Mouse (Mus musculus) embryonic facial prominence, embryonic 15.5 days (tissue): Measurements from ENCODE around the gene Smad3. TPM values are rescaled to one million over a fixed set of nuclear protein-coding genes. Genes with fewer than 3 reads are reported as not detected.

Experiments used
- ATAC-seq: fragments of 200-750 bp; cut with Nextera tagmentation; 2 replicates; pipeline ENCODE4 v1.8.0; 2017; ENCODE audit warnings: low read depth, moderate TSS enrichment; ENCODE audit not compliant: insufficient number of reproducible peaks, low FRiP score, low TSS enrichment
- H3K27ac ChIP-seq: fragments of 300-500 bp; sonication (generic); replicated peaks from 2 replicates; pipeline ENCODE4 v1.5.1; 2015; ENCODE audit warnings: mild to moderate bottlenecking, inconsistent platforms
- H3K27me3 ChIP-seq: fragments of 300-500 bp; sonication (generic); 2 replicates; pipeline ENCODE4 v1.6.1; 2015; ENCODE audit warnings: inconsistent platforms
- H3K36me3 ChIP-seq: fragments of 300-500 bp; sonication (generic); 2 replicates; pipeline ENCODE4 v1.6.1; 2015; ENCODE audit warnings: mild to moderate bottlenecking, inconsistent platforms
- H3K4me1 ChIP-seq: fragments of 300-500 bp; sonication (generic); 2 replicates; pipeline ENCODE4 v1.6.1; 2015; ENCODE audit warnings: inconsistent platforms
- H3K4me2 ChIP-seq: fragments of 300-500 bp; sonication (generic); replicated peaks from 2 replicates; pipeline ENCODE4 v1.6.1; 2015; ENCODE audit warnings: mild to moderate bottlenecking, inconsistent platforms
- H3K4me3 ChIP-seq: fragments of 300-500 bp; sonication (generic); replicated peaks from 2 replicates; pipeline ENCODE4 v1.5.1; 2015; ENCODE audit warnings: mild to moderate bottlenecking, inconsistent platforms
- H3K9ac ChIP-seq: fragments of 300-500 bp; sonication (generic); 2 replicates; pipeline ENCODE4 v1.6.1; 2015; ENCODE audit warnings: inconsistent platforms
- H3K9me3 ChIP-seq: fragments of 300-500 bp; sonication (generic); replicated peaks from 2 replicates; pipeline ENCODE4 v1.6.1; 2016; ENCODE audit warnings: inconsistent platforms
- WGBS: fragments of 180-500 bp; shearing (Covaris S2); methylation state at CpG from one replicate; pipeline ENCODE4 v1.1.7; 2015; 5-methylcytosine and 5-hydroxymethylcytosine counted together
- polyA plus RNA-seq: library from polyadenylated mRNA; unstranded; fragments of >200 nt; fragmentation: Nextera tagmentation; extraction: Ambion mirVana; gene quantifications from 2 replicates; pipeline ENCODE4 v1.2.1, GENCODE M21; 2015

The Smad3 gene
- polyA plus RNA-seq, 1 experiment from 2014 or later: 25.4 TPM

DNA sequence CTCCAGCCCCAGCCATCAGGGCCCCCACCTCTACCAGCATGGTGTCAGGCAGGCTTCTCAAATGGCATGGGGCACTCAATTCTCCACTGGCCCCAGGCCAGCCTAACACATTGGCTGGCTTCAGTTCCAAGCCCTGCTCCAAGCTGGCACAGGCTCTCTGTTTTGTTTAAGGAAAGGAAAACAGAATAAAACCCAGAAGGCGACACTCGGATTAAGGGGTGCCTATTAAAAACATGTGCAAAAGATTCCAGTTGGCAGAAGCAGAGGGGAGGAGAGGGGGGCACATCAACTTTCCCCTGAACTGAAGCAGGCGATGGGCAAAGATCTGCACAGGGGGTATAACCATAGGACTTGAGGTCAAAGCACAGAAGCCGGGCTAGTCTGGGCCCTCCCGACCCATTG, 98.8 kb downstream of the Smad3 start:
- Histone ChIP-seq H3K9me3 (no peaks in the 10 kb centered on the region), H3K4me3 (no peak overlapping the region), H3K4me1 (peaks cover 66% of the 10 kb centered on the region), H3K27me3 (no peaks in the 10 kb centered on the region), H3K9ac (no peak overlapping the region), H3K36me3 (peaks cover 43% of the 10 kb centered on the region), H3K27ac (peak overlapping the region; percentile 58), H3K4me2 (no peak overlapping the region)
- 26% methylated on average over 5 of the region's 5 CpGs for WGBS
- ATAC-seq: peak; percentile 53; the same call in 1 of the 2 replicates

DNA sequence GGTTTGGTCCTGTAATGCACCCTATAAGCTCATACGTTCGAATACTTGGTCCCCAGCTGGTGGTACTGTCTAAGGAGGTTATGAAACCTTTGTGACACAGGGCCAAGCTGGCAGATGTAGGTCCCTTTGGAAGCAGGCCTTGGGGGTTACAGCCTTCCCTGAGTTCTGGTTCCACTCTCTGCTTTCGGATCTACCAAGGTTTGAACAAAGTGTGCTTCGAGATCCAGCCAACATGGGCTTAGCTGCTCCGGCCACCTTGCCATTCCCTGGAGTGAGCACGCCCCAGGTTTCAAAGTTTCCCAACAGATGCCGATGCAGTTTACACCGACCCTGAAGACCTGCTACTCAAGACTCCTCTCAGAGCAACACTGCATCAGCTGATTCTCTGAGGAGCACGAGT, 99.4 kb downstream of the Smad3 start:
- peak overlapping the region; percentile 58 for H3K27ac ChIP-seq
- H3K4me2 ChIP-seq: no peak overlapping the region
- ATAC-seq: no peak
- 69% methylated on average over 9 of the region's 9 CpGs for WGBS
- no peak overlapping the region for H3K9ac ChIP-seq
- no peaks in the 10 kb centered on the region for H3K9me3 ChIP-seq
- H3K4me1 ChIP-seq: peaks cover 66% of the 10 kb centered on the region
- H3K4me3 ChIP-seq: no peak overlapping the region
- peaks cover 40% of the 10 kb centered on the region for H3K36me3 ChIP-seq
- H3K27me3 ChIP-seq: no peaks in the 10 kb centered on the region

DNA sequence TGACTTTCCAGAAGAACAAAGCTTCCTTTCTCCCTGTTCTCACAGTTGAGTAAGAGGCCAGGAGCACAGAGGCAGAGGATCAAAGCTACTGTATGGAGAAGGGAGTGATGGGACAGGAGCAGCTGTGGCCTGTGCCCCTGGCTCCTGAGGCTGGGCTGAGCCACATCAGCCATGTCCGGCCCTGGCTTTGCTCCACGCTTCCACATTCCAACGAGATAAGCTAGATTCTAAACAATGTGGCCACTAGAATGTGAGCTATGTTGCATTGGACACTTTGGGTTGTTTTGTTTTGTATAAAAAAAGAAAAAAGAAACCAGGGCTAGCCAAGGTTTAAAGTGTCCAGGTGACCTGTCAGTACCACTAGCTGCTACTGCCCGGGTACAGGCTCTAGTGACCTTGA, 100.6 kb downstream of the Smad3 start:
- H3K36me3 ChIP-seq: peaks cover 40% of the 10 kb centered on the region
- H3K9ac ChIP-seq: no peak overlapping the region
- no peak overlapping the region for H3K4me2 ChIP-seq
- no peaks in the 10 kb centered on the region for H3K27me3 ChIP-seq
- no peaks in the 10 kb centered on the region for H3K9me3 ChIP-seq
- 60% methylated on average over 4 of the region's 4 CpGs for WGBS
- no peak overlapping the region for H3K4me3 ChIP-seq
- ATAC-seq: no peak
- no peak overlapping the region for H3K27ac ChIP-seq
- H3K4me1 ChIP-seq: peaks cover 73% of the 10 kb centered on the region

DNA sequence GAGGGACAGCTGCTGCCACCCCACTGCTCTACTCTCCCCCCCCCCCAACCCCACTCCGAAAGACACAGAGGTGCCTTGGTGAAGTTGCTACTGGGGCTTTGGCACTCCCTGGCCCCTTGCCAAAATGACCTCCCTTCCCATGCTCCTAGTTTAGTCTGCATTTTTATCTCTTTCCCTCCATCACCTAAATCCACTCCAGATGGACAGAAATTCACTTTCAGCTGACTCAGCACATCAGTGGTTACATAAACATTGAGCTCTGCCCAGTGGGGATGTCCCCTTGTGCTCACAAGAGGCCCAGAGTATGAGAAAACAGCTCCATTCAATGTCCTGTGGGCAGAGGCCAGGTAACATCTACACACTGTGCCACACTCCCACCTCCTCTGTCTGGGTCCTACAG, 102.7 kb downstream of the Smad3 start:
- Histone ChIP-seq H3K9ac (no peak overlapping the region), H3K36me3 (peaks cover 32% of the 10 kb centered on the region), H3K4me2 (no peak overlapping the region), H3K27me3 (no peaks in the 10 kb centered on the region), H3K4me3 (no peak overlapping the region), H3K9me3 (no peaks in the 10 kb centered on the region), H3K27ac (0 out of 2 replicates have a peak overlapping the region, but pooled peaks have one; percentile 7), H3K4me1 (peaks cover 89% of the 10 kb centered on the region)
- no peak for ATAC-seq
- WGBS: 19% methylated on average over 1 of the region's 1 CpGs

DNA sequence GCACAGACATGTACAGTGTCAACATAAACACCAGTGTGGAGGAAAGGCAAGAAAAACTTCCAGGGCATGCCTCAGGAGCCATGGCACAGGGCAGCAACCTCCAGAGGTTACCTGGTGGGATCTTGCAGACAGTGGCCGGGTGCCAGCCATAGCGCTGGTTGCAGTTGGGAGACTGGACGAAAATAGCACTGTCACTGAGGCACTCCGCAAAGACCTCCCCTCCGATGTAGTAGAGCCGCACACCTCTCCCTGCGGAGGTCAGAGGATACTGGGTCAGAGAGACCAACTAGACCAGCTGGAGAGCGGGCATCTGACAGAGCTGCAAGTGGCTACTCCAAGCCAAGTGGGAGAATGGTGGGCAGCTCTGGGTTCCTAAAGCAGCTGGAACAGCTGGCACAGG, 103.2 kb downstream of the Smad3 start:
- Histone ChIP-seq H3K9ac (no peak overlapping the region), H3K27me3 (no peaks in the 10 kb centered on the region), H3K36me3 (peaks cover 38% of the 10 kb centered on the region), H3K4me1 (peaks cover 84% of the 10 kb centered on the region), H3K9me3 (no peaks in the 10 kb centered on the region), H3K4me2 (no peak overlapping the region), H3K4me3 (no peak overlapping the region), H3K27ac (peak overlapping the region; percentile 7; the same call in 1 of the 2 replicates)
- WGBS: 83% methylated on average over 8 of the region's 8 CpGs
- ATAC-seq: no peak

DNA sequence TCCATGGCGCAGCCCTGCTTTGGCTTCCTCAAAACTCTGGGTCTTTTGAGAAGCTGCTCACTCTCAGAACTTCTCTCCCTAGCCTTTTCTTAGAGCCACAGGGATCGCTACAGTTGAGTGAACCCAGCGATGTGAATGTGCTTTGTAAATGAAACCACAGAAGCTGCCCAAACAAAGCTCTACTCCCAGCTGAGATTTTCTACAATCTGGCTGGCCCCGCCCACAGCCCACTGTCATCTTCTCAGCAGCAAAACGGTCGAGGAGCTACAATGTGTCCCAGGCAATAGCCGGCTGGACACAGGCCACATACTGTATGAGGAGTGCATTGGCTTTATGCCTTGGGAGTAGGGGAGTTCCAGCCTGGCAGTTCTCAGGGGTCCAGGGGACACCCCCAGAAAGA, 104.1 kb downstream of the Smad3 start:
- H3K4me3 ChIP-seq: no peak overlapping the region
- H3K27ac ChIP-seq: peak overlapping the region; percentile 60; the same call in 1 of the 2 replicates
- H3K36me3 ChIP-seq: peaks cover 46% of the 10 kb centered on the region
- WGBS: 37% methylated on average over 7 of the region's 7 CpGs
- H3K9me3 ChIP-seq: no peaks in the 10 kb centered on the region
- no peak for ATAC-seq
- peaks cover 77% of the 10 kb centered on the region for H3K4me1 ChIP-seq
- H3K27me3 ChIP-seq: no peaks in the 10 kb centered on the region
- no peak overlapping the region for H3K9ac ChIP-seq
- no peak overlapping the region for H3K4me2 ChIP-seq

DNA sequence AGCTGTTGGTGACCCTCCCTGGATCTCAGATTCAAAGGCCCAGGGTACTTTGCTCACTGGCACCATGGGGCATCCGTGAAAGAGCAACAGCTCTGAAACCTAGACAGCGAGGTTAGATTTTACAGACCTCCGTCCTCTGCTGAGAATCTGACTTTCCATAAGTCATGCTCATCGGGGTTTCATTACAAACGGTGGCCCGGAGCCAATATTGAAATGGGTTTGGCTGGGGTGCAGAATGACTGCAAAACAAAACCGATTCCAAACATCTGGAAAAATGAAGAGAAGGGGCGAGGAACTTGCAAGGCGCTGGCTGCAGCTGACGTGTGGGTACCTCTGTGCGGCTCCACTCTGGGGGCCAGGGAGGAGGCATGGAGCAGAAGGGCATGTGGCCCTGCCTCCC, 106.2 kb downstream of the Smad3 start:
- WGBS: 26% methylated on average over 11 of the region's 11 CpGs
- H3K9ac ChIP-seq: no peak overlapping the region
- H3K36me3 ChIP-seq: peaks cover 53% of the 10 kb centered on the region

DNA sequence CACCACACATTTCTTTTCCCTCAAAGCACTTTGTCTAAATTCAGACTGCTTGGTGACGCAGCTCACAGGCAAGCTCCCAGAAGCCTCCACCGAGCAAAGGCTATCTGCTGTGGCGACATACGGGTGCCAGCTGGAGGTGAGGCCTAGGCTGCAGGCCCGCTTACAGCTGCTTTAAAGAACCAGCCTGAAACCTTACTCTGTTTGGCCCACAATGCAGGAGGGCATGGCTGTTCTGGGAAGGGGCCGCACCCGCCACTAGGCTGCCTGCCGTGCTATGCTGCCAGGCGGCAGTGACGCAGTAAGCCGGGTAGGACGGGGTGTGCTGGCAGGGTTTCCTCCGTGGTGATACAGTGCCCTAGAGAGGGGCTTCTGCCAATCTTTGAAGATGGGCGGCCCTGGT, 106.9 kb downstream of the Smad3 start:
- no peaks in the 10 kb centered on the region for H3K9me3 ChIP-seq
- H3K4me3 ChIP-seq: no peak overlapping the region
- peaks cover 82% of the 10 kb centered on the region for H3K4me1 ChIP-seq
- peak; percentile 40; the same call in 1 of the 2 replicates for ATAC-seq
- peak overlapping the region; percentile 92 for H3K27ac ChIP-seq
- H3K9ac ChIP-seq: no peak overlapping the region
- peaks cover 51% of the 10 kb centered on the region for H3K36me3 ChIP-seq
- 38% methylated on average over 14 of the region's 14 CpGs for WGBS
- H3K27me3 ChIP-seq: no peaks in the 10 kb centered on the region
- H3K4me2 ChIP-seq: no peak overlapping the region; the same call in 1 of the 2 replicates

More for the DNA sequence above, 106.2 kb downstream of the Smad3 start:
- Histone ChIP-seq H3K4me3 (no peak overlapping the region), H3K27me3 (no peaks in the 10 kb centered on the region), H3K27ac (peak overlapping the region; percentile 92), H3K9me3 (no peaks in the 10 kb centered on the region), H3K4me2 (no peak overlapping the region; the same call in 1 of the 2 replicates), H3K4me1 (peaks cover 87% of the 10 kb centered on the region)
- ATAC-seq: peak; percentile 24; the same call in 1 of the 2 replicates

DNA sequence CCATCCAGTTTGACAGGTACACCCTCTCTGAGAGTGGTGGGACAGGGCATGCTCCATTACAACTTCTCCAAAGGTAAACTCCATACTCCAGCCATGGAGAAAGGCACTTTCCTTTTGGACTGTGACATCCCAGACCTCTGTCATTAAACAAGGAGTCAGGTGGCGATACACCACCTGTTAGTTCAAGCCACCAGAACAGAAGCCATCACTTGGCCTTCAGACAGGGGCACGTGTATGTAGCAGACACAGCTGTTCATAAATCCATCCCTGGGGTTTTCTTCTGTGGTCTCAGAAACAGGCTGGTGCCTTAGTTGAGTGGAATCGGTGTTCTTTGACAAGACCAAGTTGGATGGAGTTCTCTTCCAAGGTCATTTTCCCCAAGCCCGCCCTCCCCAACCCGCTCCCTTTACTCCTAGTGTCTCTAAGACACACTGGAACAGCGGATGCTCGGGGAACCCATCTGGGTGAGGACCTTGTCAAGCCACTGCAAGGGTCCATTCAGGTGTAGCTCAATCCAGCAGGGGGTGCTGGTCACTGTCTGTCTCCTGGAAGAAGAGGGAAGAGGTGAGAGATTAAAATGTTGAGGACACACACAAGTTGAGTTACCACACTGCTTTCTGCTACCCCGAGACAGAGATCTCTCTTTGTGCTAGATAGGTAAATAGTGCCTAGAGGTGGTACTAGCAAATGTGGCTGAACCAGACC, 107.8 kb downstream of the Smad3 start:
- peaks cover 58% of the 10 kb centered on the region for H3K36me3 ChIP-seq
- H3K27ac ChIP-seq: peak overlapping the region; percentile 92; the same call in 1 of the 2 replicates
- H3K9me3 ChIP-seq: no peaks in the 10 kb centered on the region
- peaks cover 73% of the 10 kb centered on the region for H3K4me1 ChIP-seq
- no peak overlapping the region for H3K4me2 ChIP-seq
- no peak overlapping the region for H3K9ac ChIP-seq
- H3K27me3 ChIP-seq: no peaks in the 10 kb centered on the region
- ATAC-seq: no peak
- WGBS: 76% methylated on average over 8 of the region's 8 CpGs
- no peak overlapping the region for H3K4me3 ChIP-seq

GRCm38 (mm10) chr9:63648520-63648918, 109.3 kb downstream of the Smad3 start:
- Histone ChIP-seq H3K36me3 (peaks cover 59% of the 10 kb centered on the region), H3K9ac (no peak overlapping the region), H3K27ac (peak overlapping the region; percentile 76; the same call in 1 of the 2 replicates), H3K27me3 (no peaks in the 10 kb centered on the region), H3K4me2 (no peak overlapping the region), H3K9me3 (no peaks in the 10 kb centered on the region), H3K4me3 (no peak overlapping the region), H3K4me1 (peaks cover 58% of the 10 kb centered on the region)
- WGBS: 87% methylated on average over 9 of the region's 9 CpGs
- no peak for ATAC-seq

DNA sequence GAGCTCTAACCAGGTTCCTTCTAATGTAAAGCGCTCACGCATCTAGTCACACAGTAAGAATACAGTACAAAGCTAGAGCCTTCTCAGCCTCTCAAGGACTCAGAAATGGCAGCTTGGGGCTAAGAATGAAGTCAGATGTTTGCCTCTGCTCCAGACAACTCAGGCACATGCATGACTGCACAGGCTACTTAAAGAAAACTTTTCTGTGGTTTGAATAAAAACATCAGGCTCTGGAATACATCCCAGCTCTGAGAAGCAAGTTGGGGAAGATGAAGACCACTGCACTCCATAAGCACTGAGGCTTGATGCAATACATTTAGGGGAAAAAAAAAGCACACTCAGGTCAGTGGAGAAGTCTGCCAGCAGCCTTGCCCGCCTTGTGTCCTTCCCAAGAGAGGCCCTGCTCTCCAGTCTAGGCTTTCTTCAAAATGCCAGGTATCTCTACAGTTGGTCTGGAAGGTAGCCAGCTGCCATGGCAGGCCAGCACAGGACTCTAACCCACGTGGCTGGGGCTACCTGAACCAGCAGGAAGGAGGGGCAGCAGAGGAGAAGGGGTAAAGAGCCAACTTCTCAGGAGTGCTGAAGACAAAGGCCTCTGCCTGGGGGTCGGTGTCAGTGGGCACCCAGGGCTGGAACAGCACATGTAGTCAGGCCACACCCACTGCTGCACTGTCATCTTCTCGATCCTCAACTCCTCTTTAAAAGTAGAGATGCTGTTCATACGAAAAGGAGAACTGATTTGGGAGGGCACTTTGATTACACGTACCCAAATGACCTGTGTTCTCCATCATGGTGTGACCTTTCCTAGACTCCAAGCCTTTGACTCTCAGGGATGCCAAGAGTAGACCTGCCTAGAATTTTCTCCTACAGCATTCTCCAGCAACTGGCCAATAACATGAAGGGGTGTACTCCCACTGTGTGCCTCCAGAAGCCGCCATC, 109.9 kb downstream of the Smad3 start:
- H3K4me2 ChIP-seq: no peak overlapping the region
- H3K36me3 ChIP-seq: peaks cover 62% of the 10 kb centered on the region
- H3K4me3 ChIP-seq: no peak overlapping the region
- ATAC-seq: no peak
- 61% methylated on average over 9 of the region's 9 CpGs for WGBS
- no peak overlapping the region for H3K9ac ChIP-seq
- H3K4me1 ChIP-seq: peaks cover 52% of the 10 kb centered on the region
- H3K27ac ChIP-seq: peak overlapping the region; percentile 76
- no peaks in the 10 kb centered on the region for H3K9me3 ChIP-seq
- H3K27me3 ChIP-seq: no peaks in the 10 kb centered on the region
